Mouse (Mus musculus) liver, embryonic 11.5 days (tissue): ENCODE results near the gene Trim14. TPM values are rescaled to one million over a fixed set of nuclear protein-coding genes. Genes with fewer than 3 reads are reported as not detected.

ENCODE experiments used
- ATAC-seq: fragments of 200-750 bp; cut with Nextera tagmentation; replicated peaks from 2 replicates; pipeline ENCODE4 v1.8.0; 2017; ENCODE audit warnings: moderate number of reproducible peaks, mild to moderate bottlenecking, moderate TSS enrichment, moderate library complexity; ENCODE audit not compliant: low FRiP score
- DNase-seq: peaks from one replicate; pipeline ENCODE4 v3.0.0-alpha.2; 2017; ENCODE audit warnings: low spot score
- H3K27ac ChIP-seq: fragments of 300-500 bp; sonication (generic); 2 replicates; pipeline ENCODE4 v1.5.1; 2014; ENCODE audit warnings: mild to moderate bottlenecking, low read depth, low read length, control low read depth
- H3K27me3 ChIP-seq: fragments of 300-500 bp; sonication (generic); replicated peaks from 2 replicates; pipeline ENCODE4 v1.6.1; 2014; ENCODE audit warnings: low read length, mixed read lengths; ENCODE audit not compliant: control insufficient read depth, insufficient read depth
- H3K36me3 ChIP-seq: fragments of 300-500 bp; sonication (generic); 2 replicates; pipeline ENCODE4 v1.6.1; 2014; ENCODE audit warnings: mild to moderate bottlenecking, low read length, moderate library complexity, mixed read lengths; ENCODE audit not compliant: control insufficient read depth, insufficient read depth
- H3K4me1 ChIP-seq: fragments of 300-500 bp; sonication (generic); replicated peaks from 2 replicates; pipeline ENCODE4 v1.6.1; 2014; ENCODE audit warnings: low read length, mixed read lengths; ENCODE audit not compliant: control insufficient read depth, insufficient read depth
- H3K4me2 ChIP-seq: fragments of 300-500 bp; sonication (generic); 2 replicates; pipeline ENCODE4 v1.6.1; 2014; ENCODE audit warnings: mild to moderate bottlenecking, control low read depth, moderate library complexity
- H3K4me3 ChIP-seq: fragments of 300-500 bp; sonication (generic); 2 replicates; pipeline ENCODE4 v1.5.1; 2014; ENCODE audit warnings: low read depth, low read length, control low read depth
- H3K9ac ChIP-seq: fragments of 300-500 bp; sonication (generic); 2 replicates; pipeline ENCODE4 v1.6.1; 2014; ENCODE audit warnings: low read depth, low read length, control low read depth
- H3K9me3 ChIP-seq: fragments of 300-500 bp; sonication (generic); 2 replicates; pipeline ENCODE4 v1.6.1; 2016; ENCODE audit warnings: low read length, inconsistent platforms, mixed read lengths; ENCODE audit not compliant: control insufficient read depth
- WGBS: fragments of 180-500 bp; shearing (Covaris S2); extraction: QIAGEN DNeasy Blood & Tissue Kit; methylation state at CpG from one replicate; pipeline ENCODE4 v1.1.7; 2014; 5-methylcytosine and 5-hydroxymethylcytosine counted together
- polyA plus RNA-seq: library from polyadenylated mRNA; unstranded; fragments of >200 nt; fragmentation: Nextera tagmentation; extraction: Ambion mirVana; gene quantifications from 2 replicates; pipeline ENCODE4 v1.2.1, GENCODE M21; 2014

Gene Trim14
- polyA plus RNA-seq, 1 experiment from 2014 or later: 13.9 TPM

DNA sequence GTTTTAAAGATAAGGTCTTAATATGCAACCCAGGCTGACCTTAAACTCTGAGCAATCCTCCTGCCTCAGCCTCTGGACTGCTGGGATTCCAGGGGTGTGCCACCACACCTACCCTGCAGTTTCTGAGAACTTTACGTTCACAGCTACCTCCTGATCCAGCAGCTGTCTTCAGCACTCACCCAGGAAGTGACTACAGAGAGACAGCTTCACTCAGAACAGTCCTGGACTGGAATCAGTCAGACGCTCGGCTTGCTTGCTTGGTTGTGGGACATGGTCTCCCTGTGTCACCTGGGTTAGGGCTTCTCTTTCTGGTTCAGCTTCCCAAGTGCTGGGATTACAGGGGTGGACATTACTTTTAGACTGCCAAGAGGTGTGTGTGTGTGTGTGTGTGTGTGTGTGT, 21.0 kb upstream of the Trim14 start:
- Histone ChIP-seq H3K4me1 (no peaks in the 10 kb centered on the region; the same call in none of the 2 replicates), H3K4me2 (no peak overlapping the region), H3K9me3 (no peaks in the 10 kb centered on the region), H3K27ac (no peak overlapping the region), H3K27me3 (no peaks in the 10 kb centered on the region), H3K4me3 (no peak overlapping the region), H3K36me3 (no peaks in the 10 kb centered on the region), H3K9ac (no peak overlapping the region)
- WGBS: 80% methylated on average over 3 of the region's 3 CpGs
- DNase-seq (no peak), ATAC-seq (no peak)

DNA sequence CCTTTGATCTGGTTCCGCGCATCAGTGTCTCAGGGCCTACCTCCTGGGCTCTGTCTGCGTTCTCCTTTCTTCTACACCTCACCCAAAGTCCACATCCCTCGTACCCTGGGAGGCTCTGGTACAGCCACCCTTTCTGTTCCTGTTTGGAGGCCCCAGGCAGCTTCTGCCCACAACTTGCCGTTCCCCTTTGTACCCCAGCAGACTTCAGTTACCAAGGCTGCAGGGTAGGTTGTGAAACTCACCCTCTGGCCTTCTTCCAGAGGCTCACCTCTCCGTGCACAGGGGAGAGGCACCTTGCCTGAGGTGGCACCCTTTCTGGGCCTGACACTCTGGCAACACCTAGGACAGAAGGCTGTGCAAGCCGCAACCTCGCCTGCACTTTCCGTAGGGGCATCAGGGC, 19.8 kb upstream of the Trim14 start:
- H3K27me3 ChIP-seq: no peaks in the 10 kb centered on the region
- H3K9ac ChIP-seq: no peak overlapping the region
- ATAC-seq (no peak), DNase-seq (no peak)
- WGBS: 72% methylated on average over 9 of the region's 9 CpGs
- no peak overlapping the region for H3K4me2 ChIP-seq
- no peaks in the 10 kb centered on the region for H3K36me3 ChIP-seq
- no peak overlapping the region for H3K27ac ChIP-seq
- no peaks in the 10 kb centered on the region; the same call in none of the 2 replicates for H3K4me1 ChIP-seq
- H3K9me3 ChIP-seq: no peaks in the 10 kb centered on the region
- no peak overlapping the region for H3K4me3 ChIP-seq

DNA sequence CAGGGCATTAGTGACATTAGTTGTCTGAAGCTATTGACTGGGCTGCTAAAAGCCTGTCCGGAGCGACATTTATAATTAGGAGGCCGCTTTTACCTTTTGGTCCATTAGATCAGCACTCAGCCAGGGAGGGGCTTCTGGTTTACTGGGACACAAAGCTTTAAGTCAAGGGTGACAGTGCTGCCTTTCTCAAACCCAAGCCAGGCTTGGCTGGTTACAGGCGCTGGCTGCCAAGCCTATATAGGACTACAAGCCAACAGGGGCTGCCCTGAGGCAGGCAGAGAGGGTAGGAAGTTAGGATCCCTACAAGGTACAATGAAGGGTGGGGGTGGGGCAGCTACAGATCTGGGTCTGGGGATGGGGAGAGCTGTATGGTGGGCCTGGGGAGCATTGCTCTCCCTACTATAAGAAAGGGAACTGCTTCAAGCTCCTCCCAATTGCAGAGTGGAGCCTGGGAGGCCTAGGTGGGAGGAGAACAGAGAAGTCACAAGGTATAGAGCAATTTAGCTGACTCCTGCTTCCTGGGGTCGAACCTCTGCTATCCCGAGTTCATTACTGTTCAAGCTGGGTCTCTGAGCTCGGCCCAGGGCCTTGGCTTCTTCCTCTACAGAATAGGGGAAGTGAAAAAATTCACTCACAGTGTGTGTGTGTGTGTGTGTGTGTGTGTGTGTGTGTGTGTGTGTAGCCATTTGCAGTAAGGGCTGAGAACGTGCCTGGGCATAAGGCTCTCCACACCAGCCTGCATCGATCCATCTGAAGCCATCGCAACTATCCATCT, 18.5 kb upstream of the Trim14 start:
- DNase-seq: no peak
- no peak overlapping the region for H3K4me3 ChIP-seq
- H3K27me3 ChIP-seq: no peaks in the 10 kb centered on the region
- no peaks in the 10 kb centered on the region for H3K9me3 ChIP-seq
- no peak overlapping the region for H3K9ac ChIP-seq
- H3K36me3 ChIP-seq: no peaks in the 10 kb centered on the region
- peak overlapping the region; percentile 45; the same call in 1 of the 2 replicates for H3K27ac ChIP-seq
- ATAC-seq: 0 out of 2 replicates have a peak, but pooled peaks have one; percentile 25
- WGBS: 68% methylated on average over 10 of the region's 10 CpGs
- no peaks in the 10 kb centered on the region; the same call in none of the 2 replicates for H3K4me1 ChIP-seq
- H3K4me2 ChIP-seq: no peak overlapping the region

DNA sequence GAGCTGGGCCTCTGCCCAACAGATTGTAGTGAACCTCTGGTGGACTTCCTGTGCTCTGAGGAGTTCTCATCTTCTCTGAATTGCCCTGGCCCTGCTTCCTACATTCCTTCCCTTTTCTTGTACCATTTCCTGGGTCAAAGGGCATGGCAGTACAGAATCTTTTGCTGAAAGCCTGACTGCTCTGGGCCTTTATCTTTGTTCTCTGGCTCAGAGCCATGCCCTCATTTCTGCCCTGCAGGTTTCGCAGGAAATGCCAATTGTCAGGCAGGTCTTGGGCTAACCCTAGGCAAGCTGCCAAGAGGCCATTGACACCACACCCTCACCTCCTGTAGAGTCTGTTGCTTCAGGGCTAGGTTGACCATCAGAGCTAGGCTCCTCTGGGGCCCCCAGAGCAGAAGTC, 17.9 kb upstream of the Trim14 start:
- no peaks in the 10 kb centered on the region for H3K27me3 ChIP-seq
- no peak overlapping the region for H3K4me3 ChIP-seq
- H3K4me2 ChIP-seq: no peak overlapping the region
- no peak overlapping the region for H3K9ac ChIP-seq
- no peaks in the 10 kb centered on the region; the same call in none of the 2 replicates for H3K4me1 ChIP-seq
- H3K36me3 ChIP-seq: no peaks in the 10 kb centered on the region
- H3K9me3 ChIP-seq: no peaks in the 10 kb centered on the region
- no peak for DNase-seq
- no peak for ATAC-seq
- WGBS: 72% methylated on average over 1 of the region's 1 CpGs
- peak overlapping the region; percentile 45; the same call in 1 of the 2 replicates for H3K27ac ChIP-seq

DNA sequence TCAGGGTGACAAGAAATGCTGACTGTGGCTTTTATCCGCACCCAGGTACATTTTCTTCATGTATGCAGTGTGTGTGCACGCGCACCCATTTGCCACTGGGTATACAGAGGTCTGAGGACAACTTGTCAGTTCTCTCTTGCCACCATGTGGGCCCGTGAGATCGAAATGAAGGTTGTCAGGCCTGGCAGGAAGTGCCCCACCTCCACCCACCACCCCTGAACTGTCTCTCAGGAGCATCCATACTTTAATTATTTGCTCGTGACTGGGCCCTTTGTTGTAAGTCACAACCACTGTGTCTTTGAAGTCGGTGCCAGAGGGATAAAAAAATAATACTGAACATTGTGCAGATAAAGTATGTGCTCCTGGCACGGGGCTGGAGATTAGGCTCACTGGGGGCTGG, 14.5 kb upstream of the Trim14 start:
- Histone ChIP-seq H3K9me3 (no peaks in the 10 kb centered on the region), H3K4me2 (no peak overlapping the region), H3K27me3 (no peaks in the 10 kb centered on the region), H3K4me1 (no peaks in the 10 kb centered on the region; the same call in 1 of the 2 replicates), H3K27ac (no peak overlapping the region), H3K4me3 (no peak overlapping the region), H3K36me3 (no peaks in the 10 kb centered on the region), H3K9ac (no peak overlapping the region)
- DNase-seq (no peak), ATAC-seq (no peak)
- WGBS: 63% methylated on average over 8 of the region's 8 CpGs

DNA sequence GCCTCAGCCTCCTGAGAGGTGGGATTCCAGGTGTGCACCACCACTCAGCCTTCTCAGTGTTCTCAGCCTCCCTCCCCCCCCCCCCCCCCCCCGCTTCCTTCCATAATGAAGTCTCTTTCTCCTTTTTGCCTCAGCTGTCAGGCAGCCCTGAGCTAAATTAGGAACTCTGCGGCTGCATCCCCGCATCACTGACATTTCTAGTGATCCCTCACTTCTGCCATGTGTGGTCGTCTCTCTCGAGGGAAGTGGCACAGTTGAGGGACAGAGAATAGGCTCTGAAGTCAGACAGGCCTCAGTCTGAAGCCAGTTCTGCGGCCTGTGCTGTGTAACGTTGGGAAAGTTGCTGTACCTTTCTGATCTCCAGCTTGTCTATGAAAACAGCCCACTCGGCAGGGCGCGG, 14.0 kb upstream of the Trim14 start:
- Histone ChIP-seq H3K27ac (no peak overlapping the region), H3K9ac (no peak overlapping the region), H3K36me3 (no peaks in the 10 kb centered on the region), H3K4me3 (no peak overlapping the region), H3K9me3 (no peaks in the 10 kb centered on the region), H3K27me3 (no peaks in the 10 kb centered on the region), H3K4me2 (no peak overlapping the region), H3K4me1 (no peaks in the 10 kb centered on the region; the same call in 1 of the 2 replicates)
- 72% methylated on average over 9 of the region's 10 CpGs for WGBS
- ATAC-seq (no peak), DNase-seq (no peak)

DNA sequence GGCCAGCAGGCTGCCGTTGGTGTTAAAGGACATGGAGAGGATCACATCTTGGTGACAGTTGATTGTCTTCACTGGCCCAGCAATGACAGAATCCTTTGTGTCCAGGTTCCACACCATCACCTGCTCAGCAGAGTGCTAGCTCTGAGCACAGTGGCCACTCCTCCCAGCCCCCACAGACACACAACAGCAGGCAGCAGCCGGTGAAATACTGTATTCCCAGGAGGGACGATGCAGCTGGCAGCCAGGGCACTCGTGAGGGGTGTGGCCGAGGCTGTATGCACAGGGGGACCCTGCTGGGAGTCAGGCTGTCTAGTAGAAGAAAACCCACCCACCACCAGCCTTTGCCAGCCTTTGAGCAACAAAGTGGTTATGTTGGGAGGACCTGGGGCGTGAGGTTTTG, 10.8 kb upstream of the Trim14 start:
- DNase-seq: no peak

DNA sequence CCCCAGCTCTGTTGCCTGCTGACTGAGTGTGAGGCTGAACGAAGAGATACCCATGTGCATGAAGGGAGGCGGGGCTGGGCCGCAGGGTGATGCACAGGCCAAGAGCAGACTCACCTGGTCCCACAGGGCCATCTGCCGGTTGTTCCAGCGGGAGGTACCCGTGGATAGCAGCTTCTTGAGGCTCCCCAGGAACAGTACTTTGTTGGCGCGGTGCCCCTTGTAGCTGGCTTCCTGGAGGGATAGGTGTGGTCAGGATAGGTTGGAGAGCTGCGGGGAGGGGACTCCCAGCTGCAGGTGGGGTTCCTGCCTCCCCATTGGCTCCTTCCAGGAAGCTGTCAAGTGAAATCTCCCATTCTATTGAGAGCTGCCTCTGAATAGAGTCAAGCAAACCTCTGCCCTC, 9.6 kb upstream of the Trim14 start:
- no peaks in the 10 kb centered on the region for H3K36me3 ChIP-seq
- H3K4me2 ChIP-seq: no peak overlapping the region
- no peaks in the 10 kb centered on the region for H3K9me3 ChIP-seq
- DNase-seq (no peak), ATAC-seq (no peak)
- H3K4me3 ChIP-seq: no peak overlapping the region
- 51% methylated on average over 9 of the region's 9 CpGs for WGBS
- no peaks in the 10 kb centered on the region for H3K27me3 ChIP-seq
- H3K27ac ChIP-seq: no peak overlapping the region
- H3K9ac ChIP-seq: no peak overlapping the region
- H3K4me1 ChIP-seq: no peaks in the 10 kb centered on the region

More for the DNA sequence above, 10.8 kb upstream of the Trim14 start:
- H3K9me3 ChIP-seq: no peaks in the 10 kb centered on the region
- no peak overlapping the region for H3K4me2 ChIP-seq
- no peaks in the 10 kb centered on the region for H3K36me3 ChIP-seq
- no peaks in the 10 kb centered on the region for H3K4me1 ChIP-seq
- H3K27me3 ChIP-seq: no peaks in the 10 kb centered on the region
- WGBS: 56% methylated on average over 6 of the region's 6 CpGs
- ATAC-seq: no peak
- no peak overlapping the region for H3K9ac ChIP-seq
- no peak overlapping the region for H3K27ac ChIP-seq
- no peak overlapping the region for H3K4me3 ChIP-seq

DNA sequence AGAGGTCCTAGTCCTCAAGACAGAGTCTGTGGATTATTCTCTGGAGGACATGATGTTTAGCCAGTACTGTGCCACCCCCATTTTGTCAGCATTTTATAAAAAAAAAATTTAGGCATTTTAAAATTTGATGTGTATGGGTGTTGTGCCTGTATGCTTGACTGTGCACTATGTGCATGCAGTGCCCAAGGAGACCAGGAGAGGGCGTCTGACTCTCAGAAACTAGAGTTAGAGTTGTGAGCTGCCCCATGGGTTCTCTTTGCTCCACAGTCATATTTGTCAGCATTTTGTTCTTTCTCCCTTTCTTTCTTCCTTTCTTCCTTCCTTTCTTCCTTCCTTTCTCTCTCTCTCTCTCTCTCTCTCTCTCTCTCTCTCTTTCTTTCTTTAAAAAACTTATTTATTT, 8.4 kb upstream of the Trim14 start:
- H3K4me3 ChIP-seq: no peak overlapping the region
- no peaks in the 10 kb centered on the region for H3K9me3 ChIP-seq
- H3K9ac ChIP-seq: no peak overlapping the region
- no peaks in the 10 kb centered on the region for H3K4me1 ChIP-seq
- H3K36me3 ChIP-seq: no peaks in the 10 kb centered on the region
- no peak overlapping the region for H3K4me2 ChIP-seq
- H3K27me3 ChIP-seq: no peaks in the 10 kb centered on the region
- ATAC-seq (no peak), DNase-seq (no peak)
- H3K27ac ChIP-seq: no peak overlapping the region
- WGBS: 13% methylated on average over 1 of the region's 1 CpGs
